Mouse (Mus musculus) hindbrain, postnatal 0 days (tissue): ENCODE data around the gene Arhgdib. TPM values are rescaled to one million over a fixed set of nuclear protein-coding genes. Genes with fewer than 3 reads are reported as not detected.
A peak's percentile ranks its signal among the peaks of the same experiment; 100 is the strongest.

ENCODE experiments used
- ATAC-seq: fragments of 200-750 bp; cut with Nextera tagmentation; 2 replicates; pipeline ENCODE4 v1.8.0; 2017; ENCODE audit warnings: mild to moderate bottlenecking, moderate TSS enrichment, moderate library complexity
- DNase-seq: peaks from one replicate; pipeline ENCODE4 v3.0.0-alpha.2; 2015; ENCODE audit warnings: low spot score
- H3K27ac ChIP-seq: fragments of 300-500 bp; sonication (generic); 2 replicates; pipeline ENCODE4 v1.5.1; 2014; ENCODE audit warnings: mild to moderate bottlenecking
- H3K27me3 ChIP-seq: fragments of 300-500 bp; sonication (generic); 2 replicates; pipeline ENCODE4 v1.6.1; 2014; ENCODE audit warnings: low read length, mixed read lengths; ENCODE audit not compliant: insufficient read depth
- H3K36me3 ChIP-seq: fragments of 300-500 bp; sonication (generic); 2 replicates; pipeline ENCODE4 v1.6.1; 2014; ENCODE audit warnings: low read length, mixed read lengths; ENCODE audit not compliant: insufficient read depth
- H3K4me1 ChIP-seq: fragments of 300-500 bp; sonication (generic); 2 replicates; pipeline ENCODE4 v1.6.1; 2014; ENCODE audit warnings: antibody characterized with exemption, low read length, mixed read lengths; ENCODE audit not compliant: insufficient read depth
- H3K4me2 ChIP-seq: fragments of 300-500 bp; sonication (generic); 2 replicates; pipeline ENCODE4 v1.6.1; 2014; ENCODE audit warnings: low read depth, mild to moderate bottlenecking, low read length, moderate library complexity, mixed read lengths
- H3K4me3 ChIP-seq: fragments of 300-500 bp; sonication (generic); 2 replicates; pipeline ENCODE4 v1.5.1; 2014; ENCODE audit warnings: low read length
- H3K9ac ChIP-seq: fragments of 300-500 bp; sonication (generic); replicated peaks from 2 replicates; pipeline ENCODE4 v1.6.1; 2014; ENCODE audit warnings: mild to moderate bottlenecking, low read length, moderate library complexity, mixed read lengths
- H3K9me3 ChIP-seq: fragments of 300-500 bp; sonication (generic); 2 replicates; pipeline ENCODE4 v1.6.1; 2016; ENCODE audit warnings: low read length, mixed read lengths
- CTCF ChIP-seq: IDR thresholded peaks from 2 replicates; pipeline ENCODE4 v1.5.1; 2016; ENCODE audit warnings: antibody characterized with exemption, control low read depth, low read depth
- WGBS: fragments of 180-500 bp; shearing (Covaris S2); extraction: QIAGEN DNeasy Blood & Tissue Kit; methylation state at CpG from one replicate; pipeline ENCODE4 v1.1.7; 2014; 5-methylcytosine and 5-hydroxymethylcytosine counted together
- polyA plus RNA-seq: library from polyadenylated mRNA; unstranded; fragments of >200 nt; fragmentation: Nextera tagmentation; extraction: Ambion mirVana; gene quantifications from 2 replicates; pipeline ENCODE4 v1.2.1, GENCODE M21; 2015
- total RNA-seq: library from RNA; depleted of rRNA; stranded (reverse); fragments of >200 nt; gene quantifications from 2 replicates; pipeline ENCODE4 v1.2.3, GENCODE M21; 2014

Arhgdib gene
- total and polyA plus RNA-seq, 2 experiments from 2014 or later = 7.2 to 18.8 TPM

DNA sequence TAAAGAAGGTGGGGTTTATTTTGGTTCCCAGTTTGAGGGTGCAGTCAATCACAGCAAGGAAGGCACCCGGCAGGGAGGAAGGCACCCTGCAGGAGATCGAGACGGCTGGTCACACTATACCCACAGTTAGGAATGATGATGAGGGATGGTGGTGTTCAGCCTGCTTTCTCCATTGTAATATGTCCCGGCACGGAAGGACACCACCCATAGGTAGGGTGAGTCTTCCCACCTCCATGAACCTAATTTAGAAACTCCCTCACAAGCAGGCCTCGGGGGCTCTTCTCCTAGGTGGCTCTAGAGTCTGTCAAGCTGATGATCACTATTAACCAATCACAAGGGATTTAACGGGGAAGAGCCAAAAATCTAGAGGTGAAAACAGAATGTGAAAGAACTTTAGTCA lies 18.8 kb downstream of the Arhgdib start:
- 86% methylated on average over 7 of the region's 7 CpGs for WGBS
- Histone ChIP-seq H3K4me3 (no peak overlapping the region), H3K4me2 (no peak overlapping the region), H3K9ac (no peak overlapping the region), H3K4me1 (no peaks in the 10 kb centered on the region), H3K27me3 (no peaks in the 10 kb centered on the region), H3K27ac (no peak overlapping the region), H3K36me3 (no peaks in the 10 kb centered on the region), H3K9me3 (no peaks in the 10 kb centered on the region)
- TF ChIP-seq CTCF = no peak
- DNase-seq (no peak), ATAC-seq (no peak)

DNA sequence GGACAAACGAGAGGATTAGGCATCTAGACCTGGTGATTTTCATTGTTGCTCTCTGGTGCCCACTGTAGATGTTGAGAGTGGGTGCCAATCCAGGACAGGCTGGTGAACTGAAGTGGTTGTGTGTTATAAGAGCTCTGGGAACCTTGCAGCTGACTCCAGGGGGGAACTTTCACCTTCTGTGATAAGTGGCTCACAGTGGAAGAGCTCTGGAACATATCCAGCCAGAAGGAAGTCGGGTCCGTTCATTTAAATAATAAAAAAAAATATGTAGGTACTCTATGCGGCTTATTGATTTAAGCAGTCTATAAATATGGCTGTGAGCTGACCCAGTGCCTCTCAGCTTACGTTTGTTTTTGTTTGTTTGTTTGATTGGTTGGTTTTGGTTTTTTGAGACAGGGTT lies 19.6 kb downstream of the Arhgdib start, which contains the start of gene Erp27:
Erp27 (minus strand) TSS at position 101 of the 400 bp plus-strand sequence.
- Histone ChIP-seq H3K4me1 (no peaks in the 10 kb centered on the region), H3K9ac (no peak within 1 kb of the TSS), H3K4me2 (no peak within 1 kb of the TSS), H3K9me3 (no peaks in the 10 kb centered on the region), H3K36me3 (no peaks in the 10 kb centered on the region), H3K27me3 (no peaks in the 10 kb centered on the region), H3K27ac (no peak within 1 kb of the TSS), H3K4me3 (no peak within 1 kb of the TSS)
- DNase-seq (no peak), ATAC-seq (no peak)
- 79% methylated on average over 5 of the region's 5 CpGs for WGBS
- no peak for TF ChIP-seq CTCF

DNA sequence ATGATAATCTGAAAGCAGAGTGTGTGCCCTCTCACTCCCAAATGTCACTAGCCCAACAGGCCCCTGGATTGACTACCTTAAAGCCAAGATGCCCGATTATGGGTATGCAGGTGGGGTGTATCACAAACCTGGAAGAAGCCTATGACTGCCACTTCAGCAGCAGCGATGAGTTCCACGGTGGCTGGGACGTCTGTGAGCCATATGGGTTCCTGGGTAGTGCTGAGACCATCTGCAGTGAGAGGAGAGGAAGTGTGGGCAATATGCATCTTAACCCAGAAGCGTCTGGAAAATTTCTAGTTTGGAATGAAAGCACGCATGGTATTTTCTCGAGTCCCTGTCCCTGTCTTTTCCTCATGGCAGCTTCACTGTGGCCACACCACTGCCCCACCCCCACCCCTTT lies 20.1 kb downstream of the Arhgdib start:
- TF ChIP-seq CTCF = no peak
- Histone ChIP-seq H3K9me3 (no peaks in the 10 kb centered on the region), H3K9ac (no peak overlapping the region), H3K36me3 (no peaks in the 10 kb centered on the region), H3K27me3 (no peaks in the 10 kb centered on the region), H3K27ac (no peak overlapping the region), H3K4me1 (no peaks in the 10 kb centered on the region), H3K4me2 (no peak overlapping the region), H3K4me3 (no peak overlapping the region)
- 77% methylated on average over 7 of the region's 7 CpGs for WGBS
- DNase-seq (no peak), ATAC-seq (no peak)

DNA sequence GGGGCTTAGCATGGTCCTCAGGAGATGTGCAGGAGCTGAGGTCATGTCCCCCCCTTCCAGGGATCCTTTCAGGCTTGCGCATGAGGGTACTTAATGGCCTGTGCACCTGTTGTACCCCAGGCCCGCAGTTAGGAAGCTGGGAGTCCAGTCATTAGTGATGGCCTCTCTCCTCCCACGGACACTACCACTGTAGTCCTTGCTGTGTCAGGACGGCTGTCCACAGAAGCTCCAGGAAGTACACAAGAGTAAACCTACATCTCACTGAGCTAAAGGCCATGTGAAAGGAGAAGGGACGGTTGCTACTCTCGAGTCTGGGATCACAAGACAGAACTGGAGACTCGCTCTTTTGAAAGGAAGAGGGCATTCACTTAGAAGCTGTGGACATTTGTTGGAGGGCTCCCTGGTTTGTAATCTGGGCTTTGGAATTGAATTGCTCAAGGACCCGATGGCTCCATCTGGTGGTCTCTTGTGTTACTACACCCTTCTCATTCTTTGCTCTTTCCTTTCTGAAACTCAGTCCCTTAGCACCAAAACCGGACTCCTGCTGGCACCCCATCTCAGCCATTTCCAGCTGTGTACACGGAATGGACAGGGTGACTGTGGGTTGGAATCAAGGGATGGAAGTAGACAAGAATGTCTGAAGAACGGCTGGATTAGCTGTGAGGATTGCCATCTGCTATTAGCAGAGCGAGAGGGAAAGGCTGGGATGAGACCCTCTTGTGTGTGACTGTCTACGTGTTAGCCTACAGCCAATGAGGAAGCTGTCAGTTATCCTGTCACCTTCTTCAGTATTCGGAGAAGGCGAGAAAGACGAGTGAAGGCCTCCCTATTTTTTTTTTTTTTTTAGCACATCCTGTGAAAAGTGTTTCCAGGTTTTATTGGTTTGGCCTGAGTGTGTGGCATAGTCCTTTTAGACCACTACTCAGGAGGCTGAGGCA lies 21.1 kb downstream of the Arhgdib start:
- DNase-seq (peak; percentile 85), ATAC-seq (peak; percentile 53; the same call in 1 of the 2 replicates)
- Histone ChIP-seq H3K4me3 (no peak overlapping the region), H3K9me3 (no peaks in the 10 kb centered on the region), H3K9ac (no peak overlapping the region), H3K27me3 (no peaks in the 10 kb centered on the region), H3K4me1 (no peaks in the 10 kb centered on the region), H3K36me3 (no peaks in the 10 kb centered on the region), H3K4me2 (no peak overlapping the region), H3K27ac (no peak overlapping the region)
- peak; percentile 89 for TF ChIP-seq CTCF
- 45% methylated on average over 16 of the region's 16 CpGs for WGBS

DNA sequence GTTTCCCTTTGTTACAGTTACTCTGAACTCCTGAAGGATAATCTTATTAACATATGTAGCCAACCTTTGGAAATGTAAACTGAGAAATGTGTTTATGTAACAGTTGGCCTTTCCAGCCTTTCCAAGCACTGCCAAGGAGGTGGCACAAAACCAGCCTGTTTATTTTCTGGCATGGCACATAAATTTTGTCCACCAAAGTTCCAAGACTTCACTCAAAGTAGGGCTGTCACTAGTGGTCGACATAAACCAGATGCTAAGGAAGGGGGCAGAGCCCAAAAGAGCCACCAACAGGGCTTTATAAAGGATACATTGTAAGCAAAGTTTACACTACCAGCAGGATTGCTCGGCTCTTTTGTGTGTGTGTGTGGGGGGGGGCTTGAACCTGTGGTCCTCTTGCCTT lies 23.8 kb downstream of the Arhgdib start:
- no peaks in the 10 kb centered on the region for H3K36me3 ChIP-seq
- DNase-seq = no peak
- 14% methylated on average over 2 of the region's 2 CpGs for WGBS
- no peak overlapping the region for H3K27ac ChIP-seq
- no peaks in the 10 kb centered on the region for H3K9me3 ChIP-seq
- H3K4me3 ChIP-seq = no peak overlapping the region
- no peak overlapping the region for H3K4me2 ChIP-seq
- no peak for ATAC-seq
- no peaks in the 10 kb centered on the region for H3K4me1 ChIP-seq
- no peak for TF ChIP-seq CTCF
- no peak overlapping the region for H3K9ac ChIP-seq
- no peaks in the 10 kb centered on the region for H3K27me3 ChIP-seq

DNA sequence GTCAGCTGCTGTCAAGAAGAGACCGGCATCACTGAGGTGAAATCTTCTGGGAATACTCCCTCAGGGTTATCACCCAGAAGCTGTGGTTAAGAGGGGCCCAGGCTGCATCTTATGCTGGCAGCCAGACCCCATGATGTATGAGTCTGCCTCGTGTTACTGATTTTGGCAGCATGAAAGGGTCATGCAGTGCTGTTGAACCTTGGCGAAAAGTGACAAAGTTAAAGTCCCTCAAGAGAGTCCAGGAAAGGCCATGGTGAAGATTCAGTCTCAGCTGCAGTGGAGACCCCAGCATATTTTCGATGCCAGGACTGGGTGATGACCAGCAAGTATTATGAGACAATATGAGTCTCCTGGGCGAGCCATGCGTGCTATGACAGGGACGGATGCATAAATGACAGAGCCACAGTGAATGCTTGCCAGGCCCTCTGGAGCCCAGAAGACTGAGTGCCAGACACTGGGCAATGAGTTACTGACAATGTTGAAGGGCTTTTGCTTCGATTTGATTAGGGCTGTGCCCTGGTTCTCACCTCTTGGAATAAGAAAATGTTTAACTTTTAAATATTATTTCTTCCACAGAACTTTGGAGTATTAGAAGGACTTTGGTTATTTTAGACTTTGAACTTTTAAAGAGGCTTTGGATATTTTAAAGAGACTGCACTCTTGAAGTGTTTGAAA lies 25.8 kb downstream of the Arhgdib start:
- WGBS = 73% methylated on average over 8 of the region's 8 CpGs
- TF ChIP-seq CTCF = no peak
- ATAC-seq = no peak

More for the DNA sequence above, 25.8 kb downstream of the Arhgdib start:
- no peaks in the 10 kb centered on the region for H3K36me3 ChIP-seq
- no peak overlapping the region for H3K4me2 ChIP-seq
- H3K9ac ChIP-seq = no peak overlapping the region
- no peaks in the 10 kb centered on the region for H3K27me3 ChIP-seq
- H3K27ac ChIP-seq = no peak overlapping the region
- H3K9me3 ChIP-seq = no peaks in the 10 kb centered on the region
- no peaks in the 10 kb centered on the region for H3K4me1 ChIP-seq
- DNase-seq = no peak
- H3K4me3 ChIP-seq = no peak overlapping the region
